Mouse (Mus musculus): ENCODE data around the gene Ppp2r2c. TPM values are rescaled to one million over a fixed set of nuclear protein-coding genes. Genes with fewer than 3 reads are reported as not detected.

The Ppp2r2c gene
- 0.19 and 0.72 TPM in 2 replicates for polyA plus RNA-seq (2014; fragmentation: Nextera tagmentation; extraction: Ambion mirVana)

- Histone ChIP-seq H3K9me3 (replicated peaks; ENCODE audit: control insufficient read depth, low read length) (no peaks in the 10 kb centered on the region; the same call in 1 of the 2 replicates), H3K4me3 (ENCODE audit: low read depth, low read length) (peak within 1 kb of the TSS; percentile 44), H3K4me1 (ENCODE audit: control insufficient read depth, insufficient read depth, low read length) (peaks cover 7% of the 10 kb centered on the region), H3K27ac (ENCODE audit: low read depth, low read length) (no peak within 1 kb of the TSS), H3K9ac (ENCODE audit: low read depth, low read length) (no peak within 1 kb of the TSS), H3K36me3 (ENCODE audit: control insufficient read depth, insufficient read depth, low read length) (no peaks in the 10 kb centered on the region), H3K27me3 (ENCODE audit: control insufficient read depth, insufficient read depth, low read length) (peaks cover 90% of the 10 kb centered on the region), H3K4me2 (peak within 1 kb of the TSS; percentile 69)
- 1% methylated on average over 80 of the region's 108 CpGs for WGBS (ENCODE audit: insufficient replicate concordance)
- ATAC-seq (replicated peaks; ENCODE audit: insufficient number of reproducible peaks, low FRiP score, low TSS enrichment) = no peak; the same call in 1 of the 2 replicates
Measured at GRCm38 (mm10) chr5:36868266-36869090, at the start of gene Ppp2r2c. Gene Ppp2r2c (plus strand): TSS chr5:36868513.

- Histone ChIP-seq H3K4me3 (ENCODE audit: low read depth, low read length) (no peak overlapping the region), H3K36me3 (ENCODE audit: control insufficient read depth, insufficient read depth, low read length) (peaks cover 5% of the 10 kb centered on the region; the same call in 1 of the 2 replicates), H3K4me2 (no peak overlapping the region), H3K4me1 (ENCODE audit: control insufficient read depth, insufficient read depth, low read length) (no peaks in the 10 kb centered on the region), H3K27me3 (ENCODE audit: control insufficient read depth, insufficient read depth, low read length) (no peaks in the 10 kb centered on the region), H3K27ac (ENCODE audit: low read depth, low read length) (no peak overlapping the region), H3K9me3 (replicated peaks; ENCODE audit: control insufficient read depth, low read length) (no peaks in the 10 kb centered on the region), H3K9ac (ENCODE audit: low read depth, low read length) (no peak overlapping the region)
- WGBS (ENCODE audit: insufficient replicate concordance) = 85% methylated on average over 5 of the region's 5 CpGs
- no peak for ATAC-seq (replicated peaks; ENCODE audit: insufficient number of reproducible peaks, low FRiP score, low TSS enrichment)
Measured at GRCm38 (mm10) chr5:36819742-36820141, 48.6 kb upstream of the Ppp2r2c start.

GRCm38 (mm10) chr5:36820142-36820541 is 48.2 kb upstream of the Ppp2r2c start:
- Histone ChIP-seq H3K4me3 (ENCODE audit: low read depth, low read length) (no peak overlapping the region), H3K4me1 (ENCODE audit: control insufficient read depth, insufficient read depth, low read length) (no peaks in the 10 kb centered on the region), H3K27ac (ENCODE audit: low read depth, low read length) (no peak overlapping the region), H3K4me2 (no peak overlapping the region), H3K36me3 (ENCODE audit: control insufficient read depth, insufficient read depth, low read length) (peaks cover 5% of the 10 kb centered on the region; the same call in 1 of the 2 replicates), H3K27me3 (ENCODE audit: control insufficient read depth, insufficient read depth, low read length) (no peaks in the 10 kb centered on the region), H3K9me3 (replicated peaks; ENCODE audit: control insufficient read depth, low read length) (no peaks in the 10 kb centered on the region), H3K9ac (ENCODE audit: low read depth, low read length) (no peak overlapping the region)
- no peak for ATAC-seq (replicated peaks; ENCODE audit: insufficient number of reproducible peaks, low FRiP score, low TSS enrichment)
- WGBS (ENCODE audit: insufficient replicate concordance) = 47% methylated on average over 6 of the region's 6 CpGs

- H3K4me2 ChIP-seq = no peak overlapping the region
- no peak overlapping the region for H3K9ac ChIP-seq (ENCODE audit: low read depth, low read length)
- 85% methylated on average over 4 of the region's 4 CpGs for WGBS (ENCODE audit: insufficient replicate concordance)
- no peak overlapping the region for H3K27ac ChIP-seq (ENCODE audit: low read depth, low read length)
- H3K36me3 ChIP-seq (ENCODE audit: control insufficient read depth, insufficient read depth, low read length) = peaks cover 5% of the 10 kb centered on the region; the same call in 1 of the 2 replicates
- H3K27me3 ChIP-seq (ENCODE audit: control insufficient read depth, insufficient read depth, low read length) = no peaks in the 10 kb centered on the region
- H3K4me3 ChIP-seq (ENCODE audit: low read depth, low read length) = no peak overlapping the region
- H3K4me1 ChIP-seq (ENCODE audit: control insufficient read depth, insufficient read depth, low read length) = no peaks in the 10 kb centered on the region
- no peaks in the 10 kb centered on the region for H3K9me3 ChIP-seq (replicated peaks; ENCODE audit: control insufficient read depth, low read length)
- ATAC-seq (replicated peaks; ENCODE audit: insufficient number of reproducible peaks, low FRiP score, low TSS enrichment) = no peak
Measured at GRCm38 (mm10) chr5:36822907-36823306, 45.4 kb upstream of the Ppp2r2c start.

- Histone ChIP-seq H3K9me3 (replicated peaks; ENCODE audit: control insufficient read depth, low read length) (no peaks in the 10 kb centered on the region), H3K36me3 (ENCODE audit: control insufficient read depth, insufficient read depth, low read length) (no peaks in the 10 kb centered on the region), H3K9ac (ENCODE audit: low read depth, low read length) (no peak overlapping the region), H3K4me2 (no peak overlapping the region), H3K4me1 (ENCODE audit: control insufficient read depth, insufficient read depth, low read length) (0 out of 2 replicates have a peak, but pooled peaks cover 5% of the 10 kb centered on the region), H3K27ac (ENCODE audit: low read depth, low read length) (no peak overlapping the region), H3K27me3 (ENCODE audit: control insufficient read depth, insufficient read depth, low read length) (peaks cover 2% of the 10 kb centered on the region; the same call in 1 of the 2 replicates), H3K4me3 (ENCODE audit: low read depth, low read length) (no peak overlapping the region)
- no peak for ATAC-seq (replicated peaks; ENCODE audit: insufficient number of reproducible peaks, low FRiP score, low TSS enrichment)
- WGBS (ENCODE audit: insufficient replicate concordance) = 77% methylated on average over 4 of the region's 4 CpGs
Measured at GRCm38 (mm10) chr5:36829098-36829497, 39.2 kb upstream of the Ppp2r2c start.

- Histone ChIP-seq H3K9ac (ENCODE audit: low read depth, low read length) (peak within 1 kb of the TSS; percentile 74), H3K4me2 (peak within 1 kb of the TSS; percentile 90), H3K27ac (ENCODE audit: low read depth, low read length) (0 out of 2 replicates have a peak within 1 kb of the TSS, but pooled peaks have one; percentile 11), H3K4me1 (ENCODE audit: control insufficient read depth, insufficient read depth, low read length) (0 out of 2 replicates have a peak, but pooled peaks cover 5% of the 10 kb centered on the region), H3K9me3 (replicated peaks; ENCODE audit: control insufficient read depth, low read length) (no peaks in the 10 kb centered on the region), H3K27me3 (ENCODE audit: control insufficient read depth, insufficient read depth, low read length) (peaks cover 2% of the 10 kb centered on the region; the same call in 1 of the 2 replicates), H3K4me3 (ENCODE audit: low read depth, low read length) (peak within 1 kb of the TSS; percentile 62), H3K36me3 (ENCODE audit: control insufficient read depth, insufficient read depth, low read length) (no peaks in the 10 kb centered on the region)
- peak; percentile 80 for ATAC-seq (replicated peaks; ENCODE audit: insufficient number of reproducible peaks, low FRiP score, low TSS enrichment)
- 2% methylated on average over 46 of the region's 46 CpGs for WGBS (ENCODE audit: insufficient replicate concordance)
Measured at GRCm38 (mm10) chr5:36829913-36830879, 38.1 kb upstream of the Ppp2r2c start, which contains the start of gene Man2b2. Gene Man2b2 (minus strand): TSS chr5:36830653.

GRCm38 (mm10) chr5:36831272-36831671 is 37.0 kb upstream of the Ppp2r2c start:
- Histone ChIP-seq H3K4me3 (ENCODE audit: low read depth, low read length) (no peak overlapping the region), H3K9ac (ENCODE audit: low read depth, low read length) (no peak overlapping the region), H3K36me3 (ENCODE audit: control insufficient read depth, insufficient read depth, low read length) (no peaks in the 10 kb centered on the region), H3K4me2 (no peak overlapping the region), H3K27me3 (ENCODE audit: control insufficient read depth, insufficient read depth, low read length) (peaks cover 2% of the 10 kb centered on the region; the same call in 1 of the 2 replicates), H3K9me3 (replicated peaks; ENCODE audit: control insufficient read depth, low read length) (no peaks in the 10 kb centered on the region), H3K27ac (ENCODE audit: low read depth, low read length) (no peak overlapping the region), H3K4me1 (ENCODE audit: control insufficient read depth, insufficient read depth, low read length) (0 out of 2 replicates have a peak, but pooled peaks cover 5% of the 10 kb centered on the region)
- ATAC-seq (replicated peaks; ENCODE audit: insufficient number of reproducible peaks, low FRiP score, low TSS enrichment) = no peak
- whole genome bisulfite sequencing (ENCODE audit: insufficient replicate concordance) = 47% methylated on average over 7 of the region's 7 CpGs

GRCm38 (mm10) chr5:36835933-36836332 is 32.4 kb upstream of the Ppp2r2c start:
- H3K27me3 ChIP-seq (ENCODE audit: control insufficient read depth, insufficient read depth, low read length) = peaks cover 4% of the 10 kb centered on the region; the same call in 1 of the 2 replicates
- 0 out of 2 replicates have a peak, but pooled peaks cover under 1% of the 10 kb centered on the region for H3K4me1 ChIP-seq (ENCODE audit: control insufficient read depth, insufficient read depth, low read length)
- H3K4me2 ChIP-seq = no peak overlapping the region
- H3K9ac ChIP-seq (ENCODE audit: low read depth, low read length) = no peak overlapping the region
- no peaks in the 10 kb centered on the region for H3K36me3 ChIP-seq (ENCODE audit: control insufficient read depth, insufficient read depth, low read length)
- H3K27ac ChIP-seq (ENCODE audit: low read depth, low read length) = no peak overlapping the region
- WGBS (ENCODE audit: insufficient replicate concordance) = 2% methylated on average over 6 of the region's 6 CpGs
- no peaks in the 10 kb centered on the region for H3K9me3 ChIP-seq (replicated peaks; ENCODE audit: control insufficient read depth, low read length)
- H3K4me3 ChIP-seq (ENCODE audit: low read depth, low read length) = no peak overlapping the region
- ATAC-seq (replicated peaks; ENCODE audit: insufficient number of reproducible peaks, low FRiP score, low TSS enrichment) = no peak

Data from heart, embryonic 11.5 days (tissue).